In genomic region chr12:112816294-112816693, GRCm38 (mm10) we compare ENCODE assay signal across 9 mouse cellular contexts. TPM values are rescaled to one million over a fixed set of nuclear protein-coding genes. Genes with fewer than 3 reads are reported as not detected.
DNase-seq lines count a peak whose midpoint lies in the region; ATAC-seq and TF ChIP-seq lines count a peak whose summit lies in the region.
"Had no signal": no experiment of that assay in that cellular context is flagged by ENCODE, and none has a peak within 500 bp of the region (broad histone marks: within the 10 kb centered on the region; RNA-seq: fewer than 3 reads in every experiment).

No protein-coding gene starts in this region.

- H3K27ac ChIP-seq in heart, embryonic 15.5 days = 0 out of 2 replicates have a peak overlapping the region, but pooled peaks have one; percentile 24
- no peak overlapping the region for H3K27ac ChIP-seq in MEL (ENCODE audit: control insufficient read depth, low read depth, low read length)

- no peaks in the 10 kb centered on the region for H3K9me3 ChIP-seq in heart, embryonic 15.5 days (replicated peaks)
- H3K9me3 ChIP-seq in MEL (replicated peaks; ENCODE audit: insufficient read depth, low read length) = no peaks in the 10 kb centered on the region

- peaks cover 11% of the 10 kb centered on the region for H3K79me2 ChIP-seq in MEL (ENCODE audit: control insufficient read depth, insufficient read depth, low read length, poor library complexity)

- peak in 1 of 3 experiments; percentile 100; a peak in 2 of 6 replicates for TF ChIP-seq CTCF in MEL (IDR thresholded peaks at IDR 0.05 in 2 of 3, conservative IDR thresholded peaks at IDR 0.05 in 1 of 3; ENCODE audit: control insufficient read depth in 1 of 3, insufficient read depth in 1 of 3, low read depth in 2 of 3, low read length in 3 of 3, poor library complexity in 1 of 3, severe bottlenecking in 1 of 3)

- H3K27me3 ChIP-seq in heart, embryonic 15.5 days = no peaks in the 10 kb centered on the region
- H3K27me3 ChIP-seq in MEL (ENCODE audit: control insufficient read depth in 1 of 2, insufficient read depth in 2 of 2, low read length in 2 of 2) = no peaks in the 10 kb centered on the region

- H3K4me3 ChIP-seq in heart, embryonic 15.5 days = no peak overlapping the region
- no peak overlapping the region for H3K4me3 ChIP-seq in MEL (ENCODE audit: control insufficient read depth in 1 of 2, insufficient read depth in 1 of 2, low read depth in 2 of 2, low read length in 2 of 2)

- no peak for ATAC-seq in heart, embryonic 15.5 days (replicated peaks; ENCODE audit: insufficient number of reproducible peaks, insufficient read depth, low FRiP score, low read depth)

- no peak for DNase-seq in heart, adult 8-10 months (ENCODE audit: low spot score)
- DNase-seq in 416B (ENCODE audit: low read depth) (peak; percentile 53), MEL (ENCODE audit: low read depth, low spot score) (peak; percentile 86)
- peak; percentile 42 for DNase-seq in embryo, embryonic 9.5 days (ENCODE audit: extremely low spot score)
- DNase-seq in layer of hippocampus, postnatal 25 days (ENCODE audit: extremely low spot score in 1 of 2, low spot score in 1 of 2) = peak; percentile 46 to 61
- DNase-seq in natural killer cell, adult 2 months (ENCODE audit: low spot score in 2 of 2) = peak; percentile 44 to 65
- DNase-seq in thymus, postnatal 4 days = peak; percentile 84

- H3K4me2 ChIP-seq in heart, embryonic 15.5 days = no peak overlapping the region

- no peak for TF ChIP-seq RAD21 in MEL (IDR thresholded peaks at IDR 0.05; ENCODE audit: low read depth, low read length)

- no peak for TF ChIP-seq EP300 in MEL (IDR thresholded peaks at IDR 0.05; ENCODE audit: low read depth in 1 of 2, low read length in 2 of 2)

- H3K36me3 ChIP-seq in heart, embryonic 15.5 days = peaks cover 27% of the 10 kb centered on the region
- H3K36me3 ChIP-seq in MEL (ENCODE audit: control insufficient read depth in 1 of 2, insufficient read depth in 2 of 2, low read length in 2 of 2) = peaks cover 0 to 17% of the 10 kb centered on the region in 2 experiments; a peak in 2 of 4 replicates

- TF ChIP-seq POLR2A in MEL (IDR thresholded peaks at IDR 0.05; ENCODE audit: control insufficient read depth in 1 of 2, insufficient read depth in 1 of 2, low read depth in 1 of 2, low read length in 2 of 2, poor library complexity in 1 of 2) = 0 out of 4 replicates have a peak, but pooled peaks of 1 of the 2 experiments have one; percentile 26

- peaks cover 23% of the 10 kb centered on the region for H3K4me1 ChIP-seq in heart, embryonic 15.5 days (replicated peaks)
- H3K4me1 ChIP-seq in MEL (ENCODE audit: control insufficient read depth in 1 of 2, insufficient read depth in 2 of 2, low read length in 2 of 2) = no peaks in the 10 kb centered on the region; a peak in 1 of 4 replicates

- H3K9ac ChIP-seq in heart, embryonic 15.5 days = no peak overlapping the region
- no peak overlapping the region for H3K9ac ChIP-seq in MEL (ENCODE audit: control insufficient read depth, low read depth, low read length, poor library complexity, severe bottlenecking)

- 52% methylated on average over 4 of the region's 4 CpGs for WGBS in heart, embryonic 15.5 days

TF ChIP-seq in MEL, 35 proteins besides CTCF, POLR2A, EP300 and RAD21:
- TF ChIP-seq MAZ (IDR thresholded peaks at IDR 0.05; ENCODE audit: low read depth, low read length) (no peak), TBP (IDR thresholded peaks at IDR 0.05; ENCODE audit: low read depth, low read length) (peak; percentile 57; the same call in 1 of the 2 replicates), JUND (IDR thresholded peaks at IDR 0.05; ENCODE audit: low read depth, low read length) (no peak), ETS1 (IDR thresholded peaks at IDR 0.05; ENCODE audit: low read depth, low read length) (no peak), MEF2A (IDR thresholded peaks at IDR 0.05; ENCODE audit: extremely low read depth, insufficient replicate concordance, low read depth, low read length, poor library complexity, severe bottlenecking) (no peak), CHD1 (IDR thresholded peaks at IDR 0.05; ENCODE audit: low read depth, low read length) (no peak), GATA1 (IDR thresholded peaks at IDR 0.05; ENCODE audit: low read depth, low read length) (0 out of 2 replicates have a peak, but pooled peaks have one; percentile 21)

RNA-seq across cellular contexts. Expression of gene Clba1, which starts 7.6 kb away (rescaled TPM):
- polyA plus RNA-seq in heart, embryonic 15.5 days (2015; fragmentation: Nextera tagmentation; extraction: Ambion mirVana) = 5.7 and 7.3 TPM in 2 replicates
- 1 to 10 TPM; 1.8 to 4.3 (median 2.4) TPM for total RNA-seq in heart, adult 8-10 months (2022)
- total RNA-seq in MEL (2012; rRNA removed) = 11.2 and 15.2 TPM in 2 replicates
- 10 to 100 TPM in 1 of 2 experiments, not detected in 1; 21.4 TPM for polyA plus RNA-seq in MEL (2012; ENCODE audit: insufficient read depth in 1 of 2, insufficient read length in 2 of 2, low read depth in 1 of 2, low replicate concordance in 2 of 2, missing spikeins in 1 of 2)
- 10 to 100 TPM; 13.5 to 14.7 TPM for total RNA-seq in layer of hippocampus, postnatal 25 days (2021)

RNA-seq across cellular contexts. Expression of gene Cdca4, which starts 12.9 kb away (rescaled TPM):
- 34.6 and 53.3 TPM in 2 replicates for polyA plus RNA-seq in heart, embryonic 15.5 days (2015; fragmentation: Nextera tagmentation; extraction: Ambion mirVana)
- 1 to 10 TPM; 5.6 to 6.5 (median 6.2) TPM for total RNA-seq in heart, adult 8-10 months (2022)
- total RNA-seq in MEL (2012; rRNA removed) = 245 and 279 TPM in 2 replicates
- 100 to 1,000 TPM in 1 of 2 experiments, not detected in 1; 274 TPM for polyA plus RNA-seq in MEL (2012; ENCODE audit: insufficient read depth in 1 of 2, insufficient read length in 2 of 2, low read depth in 1 of 2, low replicate concordance in 2 of 2, missing spikeins in 1 of 2)
- 1 to 10 TPM; 8.0 to 9.7 TPM for total RNA-seq in layer of hippocampus, postnatal 25 days (2021)

RNA-seq across cellular contexts. Expression of gene Ahnak2, which starts 13.8 kb away (rescaled TPM):
- polyA plus RNA-seq in heart, embryonic 15.5 days (2015; fragmentation: Nextera tagmentation; extraction: Ambion mirVana) = 2.1 and 2.4 TPM in 2 replicates
- 10 to 100 TPM; 19.3 to 24.6 (median 20.6) TPM for total RNA-seq in heart, adult 8-10 months (2022)
- 1.2 and 2.6 TPM in 2 replicates for total RNA-seq in MEL (2012; rRNA removed)
- 10 to 100 TPM in 1 of 2 experiments, not detected in 1; 11.4 TPM for polyA plus RNA-seq in MEL (2012; ENCODE audit: insufficient read depth in 1 of 2, insufficient read length in 2 of 2, low read depth in 1 of 2, low replicate concordance in 2 of 2, missing spikeins in 1 of 2)
- total RNA-seq in layer of hippocampus, postnatal 25 days (2021) = 1 to 10 TPM; 3.2 to 3.5 TPM

RNA-seq across cellular contexts. Expression of gene Gpr132, which starts 51.7 kb away (rescaled TPM):
- polyA plus RNA-seq in heart, embryonic 15.5 days (2015; fragmentation: Nextera tagmentation; extraction: Ambion mirVana) = 0.19 and 2.2 TPM in 2 replicates
- under 1 TPM; 0.25 to 0.52 (median 0.33) TPM for total RNA-seq in heart, adult 8-10 months (2022)
- 6.5 and 6.8 TPM in 2 replicates for total RNA-seq in MEL (2012; rRNA removed)
- polyA plus RNA-seq in MEL (2012; ENCODE audit: insufficient read depth in 1 of 2, insufficient read length in 2 of 2, low read depth in 1 of 2, low replicate concordance in 2 of 2, missing spikeins in 1 of 2) = 1 to 10 TPM in 1 of 2 experiments, not detected in 1; 5.4 TPM
- under 1 TPM in 1 of 2 experiments, not detected in 1; 0.10 TPM for total RNA-seq in layer of hippocampus, postnatal 25 days (2021)
- total RNA-seq: layer of hippocampus, postnatal 14 days had no signal

RNA-seq across cellular contexts. Expression of gene Pld4, which starts 55.8 kb away (rescaled TPM):
- 7.2 and 34.0 TPM in 2 replicates for polyA plus RNA-seq in heart, embryonic 15.5 days (2015; fragmentation: Nextera tagmentation; extraction: Ambion mirVana)
- total RNA-seq in heart, adult 8-10 months (2022) = 1 to 10 TPM; 3.4 to 8.1 (median 4.3) TPM
- total RNA-seq in MEL (2012; rRNA removed) = 9.7 and 9.8 TPM in 2 replicates
- 10 to 100 TPM in 1 of 2 experiments, not detected in 1; 16.4 TPM for polyA plus RNA-seq in MEL (2012; ENCODE audit: insufficient read depth in 1 of 2, insufficient read length in 2 of 2, low read depth in 1 of 2, low replicate concordance in 2 of 2, missing spikeins in 1 of 2)
- total RNA-seq in layer of hippocampus, postnatal 25 days (2021) = 10 to 100 TPM; 11.1 to 11.9 TPM

Comparison
In these comparisons a context has a peak if more than half of its experiments do, and no peak if none do; other contexts are left out.
1. RNA of gene Cdca4, which starts 12.9 kb away (total RNA-seq): 245 to 279 TPM in MEL; 8.0 to 9.7 TPM in layer of hippocampus, postnatal 25 days and 5.6 to 6.5 TPM in heart, adult 8-10 months; every median in the first group is over 10 times any median in the second.